Mouse (Mus musculus): Measurements from ENCODE around the gene Ildr1. TPM values are rescaled to one million over a fixed set of nuclear protein-coding genes. Genes with fewer than 3 reads are reported as not detected.

The Ildr1 gene
- polyA plus RNA-seq, 1 experiment from 2014 or later: 4.6 TPM

GRCm38 (mm10) chr16:36665782-36666181 is 28.0 kb upstream of the Ildr1 start, which contains the start of gene Cd86:
Cd86 (minus strand) TSS chr16:36666081.
- Histone ChIP-seq H3K36me3 (ENCODE audit: control insufficient read depth, insufficient read depth, low read length) (no peaks in the 10 kb centered on the region), H3K9ac (ENCODE audit: low read depth, low read length) (no peak within 1 kb of the TSS), H3K27ac (ENCODE audit: low read depth, low read length) (no peak within 1 kb of the TSS), H3K4me2 (replicated peaks; ENCODE audit: low read depth, low read length) (no peak within 1 kb of the TSS), H3K27me3 (ENCODE audit: control insufficient read depth, insufficient read depth, low read length) (no peaks in the 10 kb centered on the region), H3K4me3 (ENCODE audit: low read length) (no peak within 1 kb of the TSS), H3K4me1 (ENCODE audit: control insufficient read depth, insufficient read depth, low read length) (no peaks in the 10 kb centered on the region), H3K9me3 (ENCODE audit: control insufficient read depth, low read length) (no peaks in the 10 kb centered on the region)
- ATAC-seq (ENCODE audit: low FRiP score, low TSS enrichment): no peak
- 52% methylated on average over 13 of the region's 13 CpGs for WGBS

- Histone ChIP-seq H3K4me1 (ENCODE audit: control insufficient read depth, insufficient read depth, low read length) (no peaks in the 10 kb centered on the region), H3K9me3 (ENCODE audit: control insufficient read depth, low read length) (no peaks in the 10 kb centered on the region), H3K4me2 (replicated peaks; ENCODE audit: low read depth, low read length) (no peak overlapping the region), H3K4me3 (ENCODE audit: low read length) (no peak overlapping the region), H3K36me3 (ENCODE audit: control insufficient read depth, insufficient read depth, low read length) (no peaks in the 10 kb centered on the region), H3K27ac (ENCODE audit: low read depth, low read length) (no peak overlapping the region), H3K27me3 (ENCODE audit: control insufficient read depth, insufficient read depth, low read length) (no peaks in the 10 kb centered on the region), H3K9ac (ENCODE audit: low read depth, low read length) (no peak overlapping the region)
- WGBS: 90% methylated on average over 10 of the region's 10 CpGs
- ATAC-seq (ENCODE audit: low FRiP score, low TSS enrichment): no peak
These were observed 27.2 kb upstream of the Ildr1 start for GRCm38 (mm10) chr16:36666448-36667017.

- H3K4me2 ChIP-seq (replicated peaks; ENCODE audit: low read depth, low read length): no peak overlapping the region
- no peak overlapping the region for H3K9ac ChIP-seq (ENCODE audit: low read depth, low read length)
- ATAC-seq (ENCODE audit: low FRiP score, low TSS enrichment): no peak
- no peak overlapping the region for H3K27ac ChIP-seq (ENCODE audit: low read depth, low read length)
- 66% methylated on average over 3 of the region's 3 CpGs for WGBS
- no peaks in the 10 kb centered on the region for H3K27me3 ChIP-seq (ENCODE audit: control insufficient read depth, insufficient read depth, low read length)
- H3K36me3 ChIP-seq (ENCODE audit: control insufficient read depth, insufficient read depth, low read length): no peaks in the 10 kb centered on the region
- H3K4me3 ChIP-seq (ENCODE audit: low read length): no peak overlapping the region
- no peaks in the 10 kb centered on the region for H3K9me3 ChIP-seq (ENCODE audit: control insufficient read depth, low read length)
- H3K4me1 ChIP-seq (ENCODE audit: control insufficient read depth, insufficient read depth, low read length): no peaks in the 10 kb centered on the region
These were observed 23.2 kb upstream of the Ildr1 start for GRCm38 (mm10) chr16:36670590-36670989.

- no peaks in the 10 kb centered on the region for H3K9me3 ChIP-seq (ENCODE audit: control insufficient read depth, low read length)
- H3K4me1 ChIP-seq (ENCODE audit: control insufficient read depth, insufficient read depth, low read length): no peaks in the 10 kb centered on the region
- no peak overlapping the region for H3K9ac ChIP-seq (ENCODE audit: low read depth, low read length)
- WGBS: 80% methylated on average over 4 of the region's 4 CpGs
- no peak overlapping the region for H3K27ac ChIP-seq (ENCODE audit: low read depth, low read length)
- no peak overlapping the region for H3K4me2 ChIP-seq (replicated peaks; ENCODE audit: low read depth, low read length)
- ATAC-seq (ENCODE audit: low FRiP score, low TSS enrichment): no peak
- H3K36me3 ChIP-seq (ENCODE audit: control insufficient read depth, insufficient read depth, low read length): no peaks in the 10 kb centered on the region
- H3K27me3 ChIP-seq (ENCODE audit: control insufficient read depth, insufficient read depth, low read length): no peaks in the 10 kb centered on the region
- H3K4me3 ChIP-seq (ENCODE audit: low read length): no peak overlapping the region
These were observed 20.6 kb upstream of the Ildr1 start for GRCm38 (mm10) chr16:36673196-36673595.

- ATAC-seq (ENCODE audit: low FRiP score, low TSS enrichment): no peak
- H3K9me3 ChIP-seq (ENCODE audit: control insufficient read depth, low read length): no peaks in the 10 kb centered on the region
- no peak overlapping the region for H3K27ac ChIP-seq (ENCODE audit: low read depth, low read length)
- H3K4me3 ChIP-seq (ENCODE audit: low read length): no peak overlapping the region
- 79% methylated on average over 7 of the region's 7 CpGs for WGBS
- no peak overlapping the region for H3K9ac ChIP-seq (ENCODE audit: low read depth, low read length)
- H3K27me3 ChIP-seq (ENCODE audit: control insufficient read depth, insufficient read depth, low read length): no peaks in the 10 kb centered on the region
- no peak overlapping the region for H3K4me2 ChIP-seq (replicated peaks; ENCODE audit: low read depth, low read length)
- no peaks in the 10 kb centered on the region for H3K36me3 ChIP-seq (ENCODE audit: control insufficient read depth, insufficient read depth, low read length)
- H3K4me1 ChIP-seq (ENCODE audit: control insufficient read depth, insufficient read depth, low read length): no peaks in the 10 kb centered on the region
These were observed 19.1 kb upstream of the Ildr1 start for GRCm38 (mm10) chr16:36674457-36675204.

GRCm38 (mm10) chr16:36675304-36675703 is 18.5 kb upstream of the Ildr1 start:
- Histone ChIP-seq H3K27ac (ENCODE audit: low read depth, low read length) (no peak overlapping the region), H3K9me3 (ENCODE audit: control insufficient read depth, low read length) (no peaks in the 10 kb centered on the region), H3K27me3 (ENCODE audit: control insufficient read depth, insufficient read depth, low read length) (no peaks in the 10 kb centered on the region), H3K9ac (ENCODE audit: low read depth, low read length) (no peak overlapping the region), H3K36me3 (ENCODE audit: control insufficient read depth, insufficient read depth, low read length) (no peaks in the 10 kb centered on the region), H3K4me1 (ENCODE audit: control insufficient read depth, insufficient read depth, low read length) (no peaks in the 10 kb centered on the region), H3K4me3 (ENCODE audit: low read length) (no peak overlapping the region), H3K4me2 (replicated peaks; ENCODE audit: low read depth, low read length) (no peak overlapping the region)
- no peak for ATAC-seq (ENCODE audit: low FRiP score, low TSS enrichment)
- whole genome bisulfite sequencing: 41% methylated on average over 2 of the region's 2 CpGs

- Histone ChIP-seq H3K27me3 (ENCODE audit: control insufficient read depth, insufficient read depth, low read length) (no peaks in the 10 kb centered on the region), H3K27ac (ENCODE audit: low read depth, low read length) (no peak overlapping the region), H3K4me2 (replicated peaks; ENCODE audit: low read depth, low read length) (no peak overlapping the region), H3K9me3 (ENCODE audit: control insufficient read depth, low read length) (no peaks in the 10 kb centered on the region), H3K4me3 (ENCODE audit: low read length) (no peak overlapping the region), H3K9ac (ENCODE audit: low read depth, low read length) (no peak overlapping the region), H3K4me1 (ENCODE audit: control insufficient read depth, insufficient read depth, low read length) (no peaks in the 10 kb centered on the region), H3K36me3 (ENCODE audit: control insufficient read depth, insufficient read depth, low read length) (no peaks in the 10 kb centered on the region)
- 94% methylated on average over 2 of the region's 2 CpGs for WGBS
- ATAC-seq (ENCODE audit: low FRiP score, low TSS enrichment): no peak
These were observed 17.9 kb upstream of the Ildr1 start for GRCm38 (mm10) chr16:36675902-36676301.

- H3K27me3 ChIP-seq (ENCODE audit: control insufficient read depth, insufficient read depth, low read length): no peaks in the 10 kb centered on the region
- no peak overlapping the region for H3K9ac ChIP-seq (ENCODE audit: low read depth, low read length)
- H3K9me3 ChIP-seq (ENCODE audit: control insufficient read depth, low read length): no peaks in the 10 kb centered on the region
- H3K4me2 ChIP-seq (replicated peaks; ENCODE audit: low read depth, low read length): no peak overlapping the region
- H3K27ac ChIP-seq (ENCODE audit: low read depth, low read length): no peak overlapping the region
- H3K4me3 ChIP-seq (ENCODE audit: low read length): no peak overlapping the region
- WGBS: 99% methylated on average over 3 of the region's 3 CpGs
- H3K4me1 ChIP-seq (ENCODE audit: control insufficient read depth, insufficient read depth, low read length): no peaks in the 10 kb centered on the region
- no peak for ATAC-seq (ENCODE audit: low FRiP score, low TSS enrichment)
- H3K36me3 ChIP-seq (ENCODE audit: control insufficient read depth, insufficient read depth, low read length): no peaks in the 10 kb centered on the region
These were observed 11.9 kb upstream of the Ildr1 start for GRCm38 (mm10) chr16:36681829-36682228.

- H3K4me1 ChIP-seq (ENCODE audit: control insufficient read depth, insufficient read depth, low read length): no peaks in the 10 kb centered on the region
- H3K9ac ChIP-seq (ENCODE audit: low read depth, low read length): no peak overlapping the region
- no peak for ATAC-seq (ENCODE audit: low FRiP score, low TSS enrichment)
- H3K36me3 ChIP-seq (ENCODE audit: control insufficient read depth, insufficient read depth, low read length): no peaks in the 10 kb centered on the region
- H3K27ac ChIP-seq (ENCODE audit: low read depth, low read length): no peak overlapping the region
- 76% methylated on average over 6 of the region's 6 CpGs for WGBS
- H3K9me3 ChIP-seq (ENCODE audit: control insufficient read depth, low read length): no peaks in the 10 kb centered on the region
- no peaks in the 10 kb centered on the region for H3K27me3 ChIP-seq (ENCODE audit: control insufficient read depth, insufficient read depth, low read length)
- no peak overlapping the region for H3K4me3 ChIP-seq (ENCODE audit: low read length)
- no peak overlapping the region for H3K4me2 ChIP-seq (replicated peaks; ENCODE audit: low read depth, low read length)
These were observed 9.4 kb upstream of the Ildr1 start for GRCm38 (mm10) chr16:36684325-36684918.
